Mouse (Mus musculus) CH12.LX (cell line): ENCODE data around the gene Gm20822. TPM values are rescaled to one million over a fixed set of nuclear protein-coding genes. Genes with fewer than 3 reads are reported as not detected.
"Not testable (repeated sequence)": the region's sequence is repeated elsewhere in the genome, so short reads cannot be mapped to it uniquely, and the experiment has no call there.

Experiments
- DNase-seq: peaks from one replicate; pipeline ENCODE4 v3.0.0-alpha.2; 2013; ENCODE audit errors: extremely low read depth
- H3K27ac ChIP-seq: 2 replicates; pipeline ENCODE4 v1.5.1; 2012; ENCODE audit warnings: low read depth, mild to moderate bottlenecking, control low read depth, moderate library complexity; ENCODE audit not compliant: insufficient read depth
- H3K27me3 ChIP-seq: replicated peaks from 2 replicates; pipeline ENCODE3; 2012; ENCODE audit warnings: inconsistent platforms
- H3K36me3 ChIP-seq, 2 experiments: replicated peaks in 1 of 2; 2 replicates each; pipeline versions ENCODE3 to v1.6.1; 2012; ENCODE audit warnings: inconsistent platforms in 1 of 2, low read length in 1 of 2, mild to moderate bottlenecking in 1 of 2, mixed read lengths in 1 of 2, moderate library complexity in 1 of 2; ENCODE audit not compliant: control insufficient read depth in 1 of 2, insufficient read depth in 1 of 2
- H3K4me1 ChIP-seq, 2 experiments: 2 replicates each; pipeline ENCODE4 v1.6.1; 2012; ENCODE audit warnings: inconsistent platforms in 1 of 2, moderate library complexity in 1 of 2; ENCODE audit not compliant: insufficient read depth in 2 of 2, control insufficient read depth in 1 of 2
- H3K4me2 ChIP-seq: 2 replicates; pipeline ENCODE4 v1.6.1; 2012; ENCODE audit warnings: low read depth, mild to moderate bottlenecking, control low read depth; ENCODE audit not compliant: poor library complexity, insufficient read depth, severe bottlenecking
- H3K4me3 ChIP-seq, 3 experiments: fragments of 150-350 bp in 1 of 3; sonication (generic) in 1 of 3; replicated peaks in 1 of 3; 2 replicates each; pipeline versions ENCODE3 to v1.5.1; 2011 to 2012; ENCODE audit warnings: low read depth in 2 of 3, low read length in 2 of 3, mild to moderate bottlenecking in 2 of 3, moderate library complexity in 2 of 3, control low read depth in 1 of 3, improper control_type of control experiment in 1 of 3, inconsistent platforms in 1 of 3, mixed read lengths in 1 of 3; ENCODE audit not compliant: poor library complexity in 1 of 3
- H3K79me2 ChIP-seq: replicated peaks from 2 replicates; pipeline ENCODE4 v1.6.1; 2012; ENCODE audit warnings: mild to moderate bottlenecking, moderate library complexity; ENCODE audit not compliant: control insufficient read depth, poor library complexity, insufficient read depth, severe bottlenecking; ENCODE audit errors: extremely low read depth
- H3K9ac ChIP-seq: 2 replicates; pipeline ENCODE4 v1.6.1; 2012; ENCODE audit warnings: low read depth, mild to moderate bottlenecking, control low read depth, moderate library complexity; ENCODE audit not compliant: insufficient read depth
- H3K9me3 ChIP-seq: replicated peaks from 2 replicates; pipeline ENCODE3; 2012; ENCODE audit warnings: low read length, inconsistent platforms, mixed read lengths
- dilution Hi-C: fragments of 300-500 bp; cut with MboI; formaldehyde crosslinking; loops from 2 replicates; pipeline ENCODE4 v1.14.3; 2020; ENCODE audit warnings: low sequenced_read_pairs; ENCODE audit not compliant: extremely low pct_unique_long_range_greater_than_20kb, extremely low pct_ligation_motif_present
- in situ Hi-C: fragments of 300-500 bp; cut with MboI; formaldehyde crosslinking; loops from 3 replicates; pipeline ENCODE4 v1.14.3; 2019; ENCODE audit warnings: low sequenced_read_pairs, low pct_ligation_motif_present, low pct_unique_long_range_greater_than_20kb, mixed read lengths
- polyA plus RNA-seq: library from polyadenylated mRNA; unstranded; fragments of >175 nt; gene quantifications from 2 replicates; pipeline ENCODE4 v1.2.1, GENCODE M21; 2012; ENCODE audit warnings: low read depth; ENCODE audit not compliant: insufficient read length
- total RNA-seq, 2 experiments: library from RNA; depleted of rRNA; stranded (reverse); fragments of 300-350 nt in 1 of 2; fragments of >200 nt in 1 of 2; gene quantifications; 2 replicates each; pipeline ENCODE4 v1.2.3; 2012 to 2014

Gm20822 gene
- total RNA-seq (2012; rRNA removed) (not detected in 2 replicates), total RNA-seq (2014; rRNA removed) (not detected in 2 replicates), polyA plus RNA-seq (not detected in 2 replicates)

DNA sequence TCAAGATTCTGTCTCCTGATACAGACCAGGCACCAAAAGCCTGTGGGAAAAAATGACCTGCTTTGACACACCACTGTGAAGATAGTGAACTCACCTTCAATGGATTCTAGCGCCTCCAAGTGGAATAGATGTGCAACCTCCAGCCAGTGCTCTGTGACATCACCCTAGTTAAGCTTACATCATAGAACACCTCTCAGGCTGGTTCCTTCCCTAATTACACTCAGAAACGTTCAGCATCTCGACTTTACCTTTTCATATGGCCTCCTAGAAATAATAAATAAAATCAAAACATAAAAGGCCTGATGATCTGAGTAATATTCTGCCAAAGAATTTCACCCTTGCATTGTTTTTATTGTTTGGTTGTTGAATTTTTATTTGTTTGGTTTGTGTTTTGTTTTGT, at the start of gene Gm20822:
Gene Gm20822, minus strand, starts transcription at position 101 of the 400 bp plus-strand sequence.
- H3K79me2 ChIP-seq, H3K4me1 ChIP-seq, H3K27me3 ChIP-seq, in situ Hi-C loops, DNase-seq, H3K27ac ChIP-seq, dilution Hi-C loops, H3K36me3 ChIP-seq, H3K9me3 ChIP-seq, H3K9ac ChIP-seq, H3K4me3 ChIP-seq, H3K4me2 ChIP-seq: not testable (repeated sequence)
